Mouse (Mus musculus) liver, embryonic 13.5 days (tissue): Measurements from ENCODE around the gene Phactr1. TPM values are rescaled to one million over a fixed set of nuclear protein-coding genes. Genes with fewer than 3 reads are reported as not detected.
"Not testable (repeated sequence)": the region's sequence is repeated elsewhere in the genome, so short reads cannot be mapped to it uniquely, and the experiment has no call there.

ENCODE experiments used
- ATAC-seq: fragments of 200-750 bp; cut with Nextera tagmentation; 2 replicates; pipeline ENCODE4 v1.8.0; 2017; ENCODE audit warnings: low read depth, mild to moderate bottlenecking, moderate number of reproducible peaks, moderate library complexity
- DNase-seq: peaks from one replicate; pipeline ENCODE4 v3.0.0; 2022
- H3K27ac ChIP-seq: fragments of 300-500 bp; sonication (generic); 2 replicates; pipeline ENCODE4 v1.5.1; 2015; ENCODE audit warnings: moderate library complexity, mild to moderate bottlenecking, inconsistent platforms
- H3K27me3 ChIP-seq: fragments of 300-500 bp; sonication (generic); 2 replicates; pipeline ENCODE4 v1.6.1; 2015; ENCODE audit warnings: mild to moderate bottlenecking, inconsistent platforms
- H3K36me3 ChIP-seq: fragments of 300-500 bp; sonication (generic); 2 replicates; pipeline ENCODE4 v1.6.1; 2015; ENCODE audit warnings: mild to moderate bottlenecking, inconsistent platforms
- H3K4me1 ChIP-seq: fragments of 300-500 bp; sonication (generic); replicated peaks from 2 replicates; pipeline ENCODE4 v1.6.1; 2015; ENCODE audit warnings: inconsistent platforms
- H3K4me2 ChIP-seq: fragments of 300-500 bp; sonication (generic); 2 replicates; pipeline ENCODE4 v1.6.1; 2015; ENCODE audit warnings: inconsistent platforms, mild to moderate bottlenecking, moderate library complexity
- H3K4me3 ChIP-seq: fragments of 300-500 bp; sonication (generic); replicated peaks from 2 replicates; pipeline ENCODE4 v1.5.1; 2015; ENCODE audit warnings: mild to moderate bottlenecking, inconsistent platforms
- H3K9ac ChIP-seq: fragments of 300-500 bp; sonication (generic); 2 replicates; pipeline ENCODE4 v1.6.1; 2015; ENCODE audit warnings: mild to moderate bottlenecking, inconsistent platforms
- H3K9me3 ChIP-seq: fragments of 300-500 bp; sonication (generic); replicated peaks from 2 replicates; pipeline ENCODE4 v1.6.1; 2016; ENCODE audit warnings: inconsistent platforms
- WGBS: fragments of 180-500 bp; shearing (Covaris S2); methylation state at CpG from one replicate; pipeline ENCODE4 v1.1.7; 2015; ENCODE audit not compliant: insufficient replicate concordance; 5-methylcytosine and 5-hydroxymethylcytosine counted together
- polyA plus RNA-seq: library from polyadenylated mRNA; unstranded; fragments of >200 nt; fragmentation: Nextera tagmentation; extraction: Ambion mirVana; gene quantifications from 2 replicates; pipeline ENCODE4 v1.2.1, GENCODE M21; 2015

Gene Phactr1
- polyA plus RNA-seq, 1 experiment from 2014 or later: 0.24 TPM

GRCm38 (mm10) chr13:42934538-42935126 lies 254.2 kb downstream of the Phactr1 start:
- Histone ChIP-seq H3K9me3 (no peaks in the 10 kb centered on the region; the same call in 1 of the 2 replicates), H3K4me1 (no peaks in the 10 kb centered on the region), H3K4me3 (no peak overlapping the region), H3K27ac (no peak overlapping the region), H3K9ac (no peak overlapping the region), H3K27me3 (no peaks in the 10 kb centered on the region), H3K4me2 (no peak overlapping the region), H3K36me3 (no peaks in the 10 kb centered on the region)
- no peak for ATAC-seq
- no peak for DNase-seq
- WGBS: 64% methylated on average over 16 of the region's 16 CpGs

DNA sequence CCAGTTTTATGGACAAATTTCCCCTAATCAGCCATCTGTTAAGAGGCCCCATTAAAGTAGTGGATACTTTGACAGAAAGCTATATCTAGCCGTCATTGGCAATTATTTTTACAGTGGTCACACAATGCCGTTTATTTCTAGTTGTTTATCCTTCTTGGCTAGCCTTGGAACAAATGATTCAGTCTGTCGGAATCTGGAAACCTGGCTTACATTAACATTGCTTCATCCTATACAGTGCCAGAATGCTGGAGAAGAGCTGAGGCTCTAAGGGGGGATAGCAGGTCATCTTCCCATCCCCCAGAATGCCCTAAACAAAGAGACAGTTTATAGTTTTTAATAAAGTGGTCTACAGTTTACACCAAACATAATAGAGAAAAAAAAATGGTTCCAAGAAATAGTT lies 257.4 kb downstream of the Phactr1 start:
- H3K27ac ChIP-seq: no peak overlapping the region
- no peak for ATAC-seq
- no peaks in the 10 kb centered on the region for H3K36me3 ChIP-seq
- no peaks in the 10 kb centered on the region for H3K27me3 ChIP-seq
- 67% methylated on average over 3 of the region's 3 CpGs for WGBS
- no peak for DNase-seq
- no peaks in the 10 kb centered on the region for H3K9me3 ChIP-seq
- no peak overlapping the region for H3K4me3 ChIP-seq
- no peak overlapping the region for H3K4me2 ChIP-seq
- no peaks in the 10 kb centered on the region for H3K4me1 ChIP-seq
- H3K9ac ChIP-seq: no peak overlapping the region

DNA sequence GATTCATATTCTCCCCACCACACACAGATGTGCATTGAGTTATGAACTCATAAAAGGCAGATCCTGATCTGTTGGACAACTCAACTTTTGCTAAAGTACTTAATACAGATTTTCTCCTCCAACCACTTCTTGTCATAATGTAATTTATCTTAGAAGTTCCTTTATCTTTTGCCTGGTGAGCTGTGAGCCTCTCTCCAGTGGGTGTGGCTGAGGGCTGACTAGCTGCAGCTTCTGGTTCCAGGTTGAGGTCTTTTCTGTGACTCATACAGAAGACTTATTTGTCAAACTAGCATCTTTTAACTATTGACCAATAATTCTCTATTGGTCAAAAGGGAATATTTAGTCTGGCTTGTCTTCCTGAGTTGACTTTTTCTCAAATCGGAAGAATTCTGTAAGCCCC lies 257.9 kb downstream of the Phactr1 start:
- Histone ChIP-seq H3K9ac (no peak overlapping the region), H3K4me3 (no peak overlapping the region), H3K4me1 (no peaks in the 10 kb centered on the region), H3K27ac (no peak overlapping the region), H3K36me3 (no peaks in the 10 kb centered on the region), H3K4me2 (no peak overlapping the region), H3K9me3 (no peaks in the 10 kb centered on the region), H3K27me3 (no peaks in the 10 kb centered on the region)
- ATAC-seq: no peak
- 68% methylated on average over 1 of the region's 1 CpGs for WGBS
- DNase-seq: no peak

DNA sequence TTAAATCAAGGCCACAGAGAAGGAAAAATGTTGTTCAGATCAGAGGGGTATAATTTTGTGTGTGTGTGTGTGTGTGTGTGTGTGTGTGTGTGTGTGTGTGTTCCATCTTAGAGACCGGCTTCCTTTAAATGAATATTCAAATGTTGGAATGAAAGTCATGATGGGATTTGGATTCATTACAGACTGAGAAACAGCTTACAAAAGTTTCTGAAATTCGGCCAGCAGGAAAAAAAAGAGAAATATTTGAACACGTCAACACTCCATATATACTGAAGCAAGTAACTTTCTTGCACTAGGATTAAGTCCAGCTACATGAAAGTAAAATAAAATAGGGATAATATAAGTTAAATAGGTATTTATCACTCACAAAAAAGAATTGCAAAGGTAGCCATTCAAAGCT lies 259.8 kb downstream of the Phactr1 start:
- WGBS: 65% methylated on average over 3 of the region's 3 CpGs
- no peak for DNase-seq
- Histone ChIP-seq H3K9ac (no peak overlapping the region), H3K4me3 (no peak overlapping the region), H3K4me2 (no peak overlapping the region), H3K9me3 (no peaks in the 10 kb centered on the region), H3K27me3 (no peaks in the 10 kb centered on the region), H3K4me1 (no peaks in the 10 kb centered on the region), H3K27ac (no peak overlapping the region), H3K36me3 (no peaks in the 10 kb centered on the region)
- no peak for ATAC-seq

GRCm38 (mm10) chr13:42944106-42944505 lies 263.7 kb downstream of the Phactr1 start:
- ATAC-seq (no peak), DNase-seq (no peak)
- Histone ChIP-seq H3K4me1 (no peaks in the 10 kb centered on the region), H3K9me3 (no peaks in the 10 kb centered on the region), H3K36me3 (no peaks in the 10 kb centered on the region), H3K4me3 (no peak overlapping the region), H3K4me2 (no peak overlapping the region), H3K27me3 (no peaks in the 10 kb centered on the region), H3K9ac (no peak overlapping the region), H3K27ac (no peak overlapping the region)
- WGBS: 47% methylated on average over 3 of the region's 3 CpGs

DNA sequence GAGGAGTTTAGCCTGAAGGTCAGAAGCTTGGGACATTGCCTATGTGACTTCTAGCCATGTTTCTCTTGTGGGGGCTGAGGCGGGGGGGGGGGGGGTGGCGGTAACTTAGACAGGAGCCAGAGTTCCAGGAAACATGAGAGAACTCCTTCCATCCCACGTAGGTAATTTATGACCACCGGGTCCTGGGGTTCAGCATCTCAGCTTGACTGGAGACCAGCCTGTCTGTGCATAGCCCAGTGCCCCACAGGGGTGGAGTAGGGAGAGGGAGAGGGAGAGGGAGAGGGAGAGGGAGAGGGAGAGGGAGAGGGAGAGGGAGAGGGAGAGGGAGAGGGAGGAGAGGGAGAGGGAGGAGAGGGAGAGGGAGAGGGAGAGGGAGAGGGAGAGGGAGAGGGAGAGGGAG lies 264.8 kb downstream of the Phactr1 start:
- not testable (repeated sequence) for H3K27ac ChIP-seq, ATAC-seq, H3K4me3 ChIP-seq, H3K9me3 ChIP-seq, DNase-seq, H3K27me3 ChIP-seq, H3K9ac ChIP-seq, H3K4me2 ChIP-seq, H3K36me3 ChIP-seq, H3K4me1 ChIP-seq
- 53% methylated on average over 4 of the region's 4 CpGs for WGBS

DNA sequence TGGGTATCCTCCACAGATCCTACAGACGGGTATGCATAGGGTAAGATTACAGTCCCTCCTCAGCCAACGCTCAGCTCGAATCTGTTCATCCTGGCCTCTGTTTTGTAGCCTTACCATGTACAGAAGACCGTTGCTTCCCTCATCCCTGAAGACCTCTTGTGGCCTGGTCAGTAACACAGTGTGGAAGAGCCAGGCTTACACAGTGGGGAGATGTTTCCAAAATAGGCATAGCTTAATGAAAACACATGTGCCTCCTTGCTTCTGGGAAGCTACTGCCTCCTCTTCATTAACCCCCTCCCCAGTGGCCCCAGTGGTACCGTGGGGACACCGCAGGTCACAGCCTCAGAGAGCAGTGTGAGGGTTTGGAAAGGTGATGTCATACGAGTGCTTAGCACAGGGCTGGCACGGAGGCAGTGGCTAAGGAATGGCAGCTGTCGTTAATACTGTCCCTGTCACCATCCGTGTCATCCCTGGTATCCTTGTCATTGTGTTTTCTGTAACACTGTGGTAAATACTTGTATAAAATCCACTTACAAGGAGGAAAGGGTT lies 268.4 kb downstream of the Phactr1 start:
- no peak overlapping the region for H3K9ac ChIP-seq
- H3K27ac ChIP-seq: no peak overlapping the region
- no peak for ATAC-seq
- H3K4me3 ChIP-seq: no peak overlapping the region
- H3K4me1 ChIP-seq: no peaks in the 10 kb centered on the region
- H3K36me3 ChIP-seq: no peaks in the 10 kb centered on the region
- no peaks in the 10 kb centered on the region for H3K9me3 ChIP-seq
- 71% methylated on average over 10 of the region's 10 CpGs for WGBS
- no peak overlapping the region for H3K4me2 ChIP-seq
- no peak for DNase-seq
- no peaks in the 10 kb centered on the region for H3K27me3 ChIP-seq

- no peaks in the 10 kb centered on the region for H3K9me3 ChIP-seq
- DNase-seq: no peak
These were observed 268.9 kb downstream of the Phactr1 start for GRCm38 (mm10) chr13:42949336-42949735.

GRCm38 (mm10) chr13:42950056-42950455 lies 269.6 kb downstream of the Phactr1 start:
- Histone ChIP-seq H3K9ac (no peak overlapping the region), H3K4me3 (no peak overlapping the region), H3K4me1 (no peaks in the 10 kb centered on the region), H3K27me3 (no peaks in the 10 kb centered on the region; the same call in 1 of the 2 replicates), H3K36me3 (no peaks in the 10 kb centered on the region), H3K4me2 (no peak overlapping the region), H3K9me3 (no peaks in the 10 kb centered on the region), H3K27ac (no peak overlapping the region)
- WGBS: 70% methylated on average over 3 of the region's 3 CpGs
- no peak for ATAC-seq
- no peak for DNase-seq

More at GRCm38 (mm10) chr13:42949336-42949735, 268.9 kb downstream of the Phactr1 start:
- no peak overlapping the region for H3K9ac ChIP-seq
- H3K4me1 ChIP-seq: no peaks in the 10 kb centered on the region
- no peak overlapping the region for H3K4me2 ChIP-seq
- ATAC-seq: no peak
- no peak overlapping the region for H3K27ac ChIP-seq
- 66% methylated on average over 5 of the region's 5 CpGs for WGBS
- no peak overlapping the region for H3K4me3 ChIP-seq
- no peaks in the 10 kb centered on the region for H3K36me3 ChIP-seq
- H3K27me3 ChIP-seq: no peaks in the 10 kb centered on the region

DNA sequence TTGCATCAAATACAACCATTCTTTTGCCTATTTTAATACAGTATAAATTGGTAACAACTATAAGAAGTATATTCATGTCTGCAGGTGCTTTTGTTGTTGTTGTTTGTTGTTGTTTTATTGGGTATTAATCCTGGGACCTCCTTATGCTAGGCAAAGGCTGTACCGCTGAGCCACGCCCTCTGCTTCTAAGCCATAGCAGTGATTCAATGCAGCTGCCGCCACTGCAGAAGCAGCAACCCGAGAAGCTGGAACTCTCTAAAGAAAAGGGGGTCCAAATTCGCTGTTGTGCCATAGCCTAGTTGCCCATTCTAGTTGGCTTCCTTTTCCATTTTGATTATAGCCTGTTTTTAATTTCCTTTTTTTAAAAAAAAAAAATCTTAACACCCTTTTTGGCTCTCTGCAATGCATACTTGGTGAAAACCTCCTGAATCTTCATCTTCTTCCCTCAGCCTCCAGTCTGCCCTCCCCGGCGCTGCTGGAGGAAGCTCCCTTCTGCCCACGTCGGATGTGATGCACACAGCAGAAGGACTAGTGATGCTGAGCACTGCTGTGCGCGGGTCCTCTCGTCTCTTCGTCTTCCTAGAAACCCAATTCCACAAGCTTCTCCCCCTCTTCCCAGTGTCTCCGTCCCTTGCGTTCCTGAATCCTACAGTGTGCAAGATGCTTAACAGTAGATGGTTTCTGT lies 271.8 kb downstream of the Phactr1 start:
- WGBS: 62% methylated on average over 15 of the region's 15 CpGs
- no peak for DNase-seq

DNA sequence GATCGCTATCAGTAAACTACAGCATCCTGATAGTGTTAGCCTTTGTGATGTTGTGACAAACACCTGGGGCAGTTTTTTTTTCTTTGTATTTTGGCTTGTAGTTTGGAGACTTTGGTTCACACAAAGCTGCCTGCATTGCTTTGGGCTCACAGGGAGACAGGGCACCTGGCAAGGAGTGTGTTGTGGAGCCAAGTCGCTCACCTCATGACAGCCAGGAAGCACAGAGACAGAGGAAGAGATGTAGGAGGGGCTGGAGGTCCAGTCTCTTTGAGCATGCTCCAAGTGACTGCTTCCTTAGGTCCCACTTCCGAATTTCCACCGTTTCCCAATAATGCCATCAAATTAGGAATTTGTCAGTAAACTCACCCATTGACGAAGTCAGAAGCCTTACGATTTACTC lies 272.6 kb downstream of the Phactr1 start:
- Histone ChIP-seq H3K4me1 (no peaks in the 10 kb centered on the region), H3K27ac (no peak overlapping the region), H3K9me3 (no peaks in the 10 kb centered on the region), H3K36me3 (no peaks in the 10 kb centered on the region), H3K27me3 (no peaks in the 10 kb centered on the region; the same call in 1 of the 2 replicates), H3K9ac (no peak overlapping the region), H3K4me2 (no peak overlapping the region), H3K4me3 (no peak overlapping the region)
- WGBS: 71% methylated on average over 6 of the region's 6 CpGs
- DNase-seq (no peak), ATAC-seq (no peak)

More for the DNA sequence above, 271.8 kb downstream of the Phactr1 start:
- Histone ChIP-seq H3K36me3 (no peaks in the 10 kb centered on the region), H3K4me3 (no peak overlapping the region), H3K27me3 (no peaks in the 10 kb centered on the region; the same call in 1 of the 2 replicates), H3K4me1 (no peaks in the 10 kb centered on the region), H3K4me2 (no peak overlapping the region), H3K27ac (no peak overlapping the region), H3K9ac (no peak overlapping the region), H3K9me3 (no peaks in the 10 kb centered on the region)
- no peak for ATAC-seq

GRCm38 (mm10) chr13:42954116-42954515 lies 273.7 kb downstream of the Phactr1 start:
- ATAC-seq (no peak), DNase-seq (no peak)
- H3K4me3 ChIP-seq: no peak overlapping the region
- no peak overlapping the region for H3K27ac ChIP-seq
- WGBS: 50% methylated on average over 5 of the region's 5 CpGs
- H3K27me3 ChIP-seq: no peaks in the 10 kb centered on the region; the same call in 1 of the 2 replicates
- H3K36me3 ChIP-seq: no peaks in the 10 kb centered on the region
- no peaks in the 10 kb centered on the region for H3K9me3 ChIP-seq
- no peak overlapping the region for H3K9ac ChIP-seq
- no peaks in the 10 kb centered on the region for H3K4me1 ChIP-seq
- H3K4me2 ChIP-seq: no peak overlapping the region
